In the genomic region with DNA sequence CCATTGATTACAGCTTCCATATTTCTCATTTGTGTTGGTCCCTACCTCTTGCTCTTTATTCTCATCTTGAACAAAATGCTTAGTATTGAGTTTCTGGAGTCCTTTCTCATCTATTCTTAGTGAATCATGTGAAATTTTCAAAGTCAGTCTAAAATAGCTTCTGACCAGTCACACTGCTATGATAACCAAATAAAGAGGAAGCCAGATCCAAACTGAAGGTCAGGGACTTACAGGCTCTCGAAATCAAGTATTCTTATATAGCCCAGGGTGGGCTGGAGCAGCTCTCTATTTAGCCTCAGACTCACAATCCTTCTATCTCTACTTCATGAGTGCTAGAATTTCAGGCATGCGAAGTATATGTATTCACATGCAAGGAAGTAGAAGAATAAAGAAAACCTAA, we compare ENCODE assay signal across 20 mouse cellular contexts.
A peak's percentile ranks its signal among the peaks of the same experiment; 100 is the strongest.
DNase-seq lines count a peak whose midpoint lies in the region; ATAC-seq and TF ChIP-seq lines count a peak whose summit lies in the region.
"Had no signal": no experiment of that assay in that cellular context is flagged by ENCODE, and none has a peak within 500 bp of the region (broad histone marks: within the 10 kb centered on the region; RNA-seq: fewer than 3 reads in every experiment).

No protein-coding gene starts in this region.

- TF ChIP-seq CTCF in CH12.LX (conservative IDR thresholded peaks at IDR 0.05 in 1 of 2, IDR thresholded peaks at IDR 0.05 in 1 of 2; ENCODE audit: low read depth in 2 of 2, low read length in 2 of 2), result no peak

- H3K4me3 ChIP-seq in CH12.LX (replicated peaks in 1 of 3; ENCODE audit: low read depth in 2 of 3, low read length in 2 of 3, poor library complexity in 1 of 3), result no peak overlapping the region
- H3K4me3 ChIP-seq in heart, embryonic 15.5 days, result no peak overlapping the region
- H3K4me3 ChIP-seq: embryonic facial prominence, embryonic 10.5 days; forebrain, embryonic 13.5 days; gastrocnemius, adult 2 months; hindbrain, embryonic 12.5 days had no signal

- H3K27me3 ChIP-seq in CH12.LX (replicated peaks), result no peaks in the 10 kb centered on the region
- H3K27me3 ChIP-seq in heart, embryonic 15.5 days, result no peaks in the 10 kb centered on the region
- H3K27me3 ChIP-seq: forebrain, embryonic 13.5 days; hindbrain, embryonic 12.5 days had no signal

- no peak overlapping the region for H3K27ac ChIP-seq in CH12.LX (ENCODE audit: insufficient read depth, low read depth)
- H3K27ac ChIP-seq in heart, embryonic 15.5 days, result peak overlapping the region; percentile 75
- H3K27ac ChIP-seq: embryonic facial prominence, embryonic 10.5 days; forebrain, embryonic 13.5 days; gastrocnemius, adult 2 months; hindbrain, embryonic 12.5 days had no signal

- peaks cover 11 to 41% of the 10 kb centered on the region in 2 experiments for H3K4me1 ChIP-seq in CH12.LX (ENCODE audit: control insufficient read depth in 1 of 2, insufficient read depth in 2 of 2)
- peaks cover 24% of the 10 kb centered on the region for H3K4me1 ChIP-seq in heart, embryonic 15.5 days (replicated peaks)
- H3K4me1 ChIP-seq: embryonic facial prominence, embryonic 10.5 days; forebrain, embryonic 13.5 days had no signal

- no peak for TF ChIP-seq POLR2A in CH12.LX (IDR thresholded peaks at IDR 0.05; ENCODE audit: low read depth, low read length)

- no peaks in the 10 kb centered on the region for H3K36me3 ChIP-seq in CH12.LX (replicated peaks in 1 of 2; ENCODE audit: control insufficient read depth in 1 of 2, insufficient read depth in 1 of 2, low read length in 1 of 2)
- no peaks in the 10 kb centered on the region for H3K36me3 ChIP-seq in heart, embryonic 15.5 days
- H3K36me3 ChIP-seq: embryonic facial prominence, embryonic 10.5 days; G1E; hindbrain, embryonic 12.5 days had no signal

- in situ Hi-C loops in CH12.LX (cut with MboI; ENCODE audit: low pct_ligation_motif_present, low pct_unique_long_range_greater_than_20kb, low sequenced_read_pairs), result no loop called here

- WGBS in heart, embryonic 15.5 days, result 28% methylated on average over 2 of the region's 2 CpGs

- no peak overlapping the region; the same call in 1 of the 2 replicates for H3K9ac ChIP-seq in CH12.LX (ENCODE audit: insufficient read depth, low read depth)
- no peak overlapping the region for H3K9ac ChIP-seq in heart, embryonic 15.5 days
- H3K9ac ChIP-seq: forebrain, embryonic 13.5 days; forebrain, postnatal 0 days; hindbrain, embryonic 12.5 days had no signal

- DNase-seq in heart, adult 8-10 months (ENCODE audit: low spot score), result peak; percentile 28
- no peak for DNase-seq in heart, postnatal 4 days
- DNase-seq in CH12.LX (ENCODE audit: extremely low read depth), result peak; percentile 31
- DNase-seq in adrenal gland, postnatal 10 days, result no peak
- DNase-seq in spleen, postnatal 4 days (ENCODE audit: low spot score in 2 of 2), result no peak
- DNase-seq: adrenal gland, postnatal 25 days; cerebellum, adult 2 months; cerebellum, postnatal 10 days; forebrain, postnatal 0 days; gastrocnemius, adult 2 months; gastrocnemius, postnatal 25 days; kidney, adult 8-10 months had no signal

- no peak overlapping the region for H3K4me2 ChIP-seq in CH12.LX (ENCODE audit: insufficient read depth, low read depth, poor library complexity, severe bottlenecking)
- H3K4me2 ChIP-seq in heart, embryonic 15.5 days, result no peak overlapping the region
- H3K4me2 ChIP-seq: forebrain, embryonic 13.5 days; hindbrain, embryonic 12.5 days had no signal

- H3K79me2 ChIP-seq in CH12.LX (replicated peaks; ENCODE audit: control insufficient read depth, extremely low read depth, insufficient read depth, poor library complexity, severe bottlenecking), result no peaks in the 10 kb centered on the region

- TF ChIP-seq EP300 in CH12.LX (IDR thresholded peaks at IDR 0.05; ENCODE audit: low read length), result no peak

- no peaks in the 10 kb centered on the region for H3K9me3 ChIP-seq in CH12.LX (replicated peaks; ENCODE audit: low read length)
- H3K9me3 ChIP-seq in heart, embryonic 15.5 days (replicated peaks), result no peaks in the 10 kb centered on the region
- H3K9me3 ChIP-seq: embryonic facial prominence, embryonic 10.5 days; forebrain, embryonic 13.5 days; G1E had no signal

- TF ChIP-seq RAD21 in CH12.LX (IDR thresholded peaks at IDR 0.05; ENCODE audit: low read depth, low read length), result no peak

- no peak for ATAC-seq in heart, embryonic 15.5 days (replicated peaks; ENCODE audit: insufficient number of reproducible peaks, insufficient read depth, low FRiP score, low read depth)
- ATAC-seq: forebrain, embryonic 13.5 days; forebrain, postnatal 0 days; hindbrain, embryonic 16.5 days; inflammation-experienced regulatory T-cells, adult 6 months; intestine, postnatal 0 days had no signal

- dilution Hi-C loops in CH12.LX (cut with MboI; ENCODE audit: extremely low pct_ligation_motif_present, extremely low pct_unique_long_range_greater_than_20kb, low sequenced_read_pairs), result no loop called here

TF ChIP-seq in CH12.LX, 34 proteins besides CTCF, POLR2A, EP300 and RAD21:
- TF ChIP-seq MEF2A (IDR thresholded peaks at IDR 0.05; ENCODE audit: borderline replicate concordance, low read depth, low read length) (peak; percentile 82), BHLHE40 (IDR thresholded peaks at IDR 0.05; ENCODE audit: low read depth, low read length) (peak; percentile 15; the same call in 1 of the 2 replicates), SIN3A (IDR thresholded peaks at IDR 0.05; ENCODE audit: low read length) (no peak), ETS1 (conservative IDR thresholded peaks at IDR 0.05; ENCODE audit: low read depth, low read length) (peak; percentile 32; the same call in 1 of the 2 replicates), PAX5 (IDR thresholded peaks at IDR 0.05; ENCODE audit: low read length) (no peak), ZC3H11A (IDR thresholded peaks at IDR 0.05; ENCODE audit: low read depth, low read length) (no peak), RCOR1 (conservative IDR thresholded peaks at IDR 0.05; ENCODE audit: low read depth, low read length) (no peak), JUN (IDR thresholded peaks at IDR 0.05; ENCODE audit: insufficient read depth, low read depth, low read length) (no peak), MAFK (IDR thresholded peaks at IDR 0.05; ENCODE audit: insufficient replicate concordance, low read length) (0 out of 2 replicates have a peak, but pooled peaks have one; percentile 29)

Comparison
In these comparisons a context has a peak if more than half of its experiments do, and no peak if none do; other contexts are left out.
1. DNase-seq: peak in heart, adult 8-10 months (single experiment) and CH12.LX (single experiment); none in heart, postnatal 4 days (single experiment), adrenal gland, postnatal 10 days (single experiment) and spleen, postnatal 4 days (0 of 2).